Mouse (Mus musculus) heart, embryonic 15.5 days (tissue): ENCODE measurements around the gene Esm1. TPM values are rescaled to one million over a fixed set of nuclear protein-coding genes. Genes with fewer than 3 reads are reported as not detected.
A peak's percentile ranks its signal among the peaks of the same experiment; 100 is the strongest.

Experiments used
- ATAC-seq: fragments of 200-750 bp; cut with Nextera tagmentation; replicated peaks from 2 replicates; pipeline ENCODE4 v1.8.0; 2017; ENCODE audit warnings: low read depth, moderate TSS enrichment; ENCODE audit not compliant: insufficient number of reproducible peaks, insufficient read depth, low FRiP score
- H3K27ac ChIP-seq: fragments of 300-500 bp; sonication (generic); 2 replicates; pipeline ENCODE4 v1.5.1; 2015; ENCODE audit warnings: mild to moderate bottlenecking, inconsistent platforms
- H3K27me3 ChIP-seq: fragments of 300-500 bp; sonication (generic); 2 replicates; pipeline ENCODE4 v1.6.1; 2015; ENCODE audit warnings: inconsistent platforms
- H3K36me3 ChIP-seq: fragments of 300-500 bp; sonication (generic); 2 replicates; pipeline ENCODE4 v1.6.1; 2015; ENCODE audit warnings: mild to moderate bottlenecking, inconsistent platforms
- H3K4me1 ChIP-seq: fragments of 300-500 bp; sonication (generic); replicated peaks from 2 replicates; pipeline ENCODE4 v1.6.1; 2015; ENCODE audit warnings: inconsistent platforms
- H3K4me2 ChIP-seq: fragments of 300-500 bp; sonication (generic); 2 replicates; pipeline ENCODE4 v1.6.1; 2015; ENCODE audit warnings: inconsistent platforms, mild to moderate bottlenecking, moderate library complexity
- H3K4me3 ChIP-seq: fragments of 300-500 bp; sonication (generic); 2 replicates; pipeline ENCODE4 v1.5.1; 2015; ENCODE audit warnings: mild to moderate bottlenecking, inconsistent platforms
- H3K9ac ChIP-seq: fragments of 300-500 bp; sonication (generic); 2 replicates; pipeline ENCODE4 v1.6.1; 2015; ENCODE audit warnings: mild to moderate bottlenecking, inconsistent platforms
- H3K9me3 ChIP-seq: fragments of 300-500 bp; sonication (generic); replicated peaks from 2 replicates; pipeline ENCODE4 v1.6.1; 2016; ENCODE audit warnings: inconsistent platforms
- WGBS: fragments of 180-500 bp; shearing (Covaris S2); methylation state at CpG from one replicate; pipeline ENCODE4 v1.1.7; 2015; ENCODE audit warnings: mixed read lengths; 5-methylcytosine and 5-hydroxymethylcytosine counted together
- polyA plus RNA-seq: library from polyadenylated mRNA; unstranded; fragments of >200 nt; fragmentation: Nextera tagmentation; extraction: Ambion mirVana; gene quantifications from 2 replicates; pipeline ENCODE4 v1.2.1, GENCODE M21; 2015

The Esm1 gene
- polyA plus RNA-seq, 1 experiment from 2014 or later = 1.4 TPM

GRCm38 (mm10) chr13:113201631-113202030 is 7.8 kb upstream of the Esm1 start:
- 85% methylated on average over 2 of the region's 2 CpGs for WGBS
- no peak for ATAC-seq
- Histone ChIP-seq H3K9ac (no peak overlapping the region), H3K9me3 (no peaks in the 10 kb centered on the region), H3K4me1 (no peaks in the 10 kb centered on the region), H3K27ac (no peak overlapping the region), H3K4me3 (no peak overlapping the region), H3K4me2 (no peak overlapping the region), H3K27me3 (no peaks in the 10 kb centered on the region), H3K36me3 (no peaks in the 10 kb centered on the region)

DNA sequence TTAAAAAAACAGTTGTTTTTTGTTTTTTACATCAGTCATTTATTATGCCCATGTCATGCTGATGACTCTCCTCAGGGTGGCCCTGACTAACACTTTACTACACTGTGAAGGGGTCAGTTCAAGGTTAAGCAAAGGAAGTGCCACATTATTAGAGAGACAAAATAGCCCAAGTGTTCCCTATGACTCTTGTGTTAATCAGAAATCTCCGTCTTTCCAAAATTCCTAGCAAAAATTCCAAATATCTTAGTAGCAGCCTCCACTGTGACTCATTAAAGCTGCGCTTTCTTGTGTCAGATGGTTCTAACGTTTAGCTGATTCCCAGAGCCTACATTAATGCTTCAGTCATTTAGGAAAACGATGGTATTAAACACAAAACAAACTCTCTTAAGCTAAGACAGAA is 7.3 kb upstream of the Esm1 start:
- Histone ChIP-seq H3K4me3 (no peak overlapping the region), H3K4me1 (no peaks in the 10 kb centered on the region), H3K9me3 (no peaks in the 10 kb centered on the region), H3K9ac (no peak overlapping the region), H3K36me3 (no peaks in the 10 kb centered on the region), H3K27ac (no peak overlapping the region), H3K27me3 (no peaks in the 10 kb centered on the region), H3K4me2 (no peak overlapping the region)
- ATAC-seq = no peak
- 54% methylated on average over 4 of the region's 4 CpGs for WGBS

- H3K36me3 ChIP-seq = no peaks in the 10 kb centered on the region
- WGBS = 39% methylated on average over 5 of the region's 5 CpGs
- no peak overlapping the region for H3K27ac ChIP-seq
- H3K27me3 ChIP-seq = no peaks in the 10 kb centered on the region
- no peaks in the 10 kb centered on the region for H3K4me1 ChIP-seq
- H3K4me3 ChIP-seq = no peak overlapping the region
- no peak overlapping the region for H3K9ac ChIP-seq
- H3K4me2 ChIP-seq = no peak overlapping the region
- H3K9me3 ChIP-seq = no peaks in the 10 kb centered on the region
- ATAC-seq = no peak
These were observed 6.3 kb upstream of the Esm1 start for GRCm38 (mm10) chr13:113203146-113203545.

- H3K36me3 ChIP-seq = no peaks in the 10 kb centered on the region
- ATAC-seq = no peak
- WGBS = 68% methylated on average over 5 of the region's 5 CpGs
- peaks cover 9% of the 10 kb centered on the region for H3K4me1 ChIP-seq
- no peak overlapping the region for H3K4me3 ChIP-seq
- no peak overlapping the region for H3K9ac ChIP-seq
- no peaks in the 10 kb centered on the region for H3K9me3 ChIP-seq
- peaks cover 3% of the 10 kb centered on the region; the same call in 1 of the 2 replicates for H3K27me3 ChIP-seq
- no peak overlapping the region for H3K27ac ChIP-seq
- H3K4me2 ChIP-seq = no peak overlapping the region
These were observed 4.1 kb upstream of the Esm1 start for GRCm38 (mm10) chr13:113205346-113205745.

DNA sequence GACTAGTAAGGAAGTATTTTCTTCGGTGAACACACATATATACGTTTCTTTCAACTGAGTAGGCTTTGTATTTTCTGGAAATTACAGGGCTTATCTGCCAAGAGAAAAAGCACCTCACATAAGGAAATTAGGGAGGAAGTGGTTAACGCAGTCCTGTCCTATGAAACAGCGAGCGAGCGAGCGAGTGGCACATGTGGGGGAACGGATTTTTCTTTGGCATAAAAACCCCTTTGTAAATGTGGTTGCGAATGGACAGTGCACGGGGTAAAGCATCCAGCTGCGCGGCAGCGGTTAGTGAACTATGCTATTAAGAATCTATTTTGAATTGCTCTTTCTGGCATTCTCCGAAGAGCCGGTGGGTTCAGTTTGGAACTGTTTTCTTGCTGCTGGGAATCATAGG is 1.9 kb downstream of the Esm1 start:
- Histone ChIP-seq H3K4me2 (peak overlapping the region; percentile 30), H3K9ac (no peak overlapping the region), H3K4me3 (no peak overlapping the region), H3K9me3 (no peaks in the 10 kb centered on the region), H3K36me3 (no peaks in the 10 kb centered on the region), H3K27me3 (peaks cover 3% of the 10 kb centered on the region; the same call in 1 of the 2 replicates), H3K27ac (no peak overlapping the region), H3K4me1 (peaks cover 9% of the 10 kb centered on the region)
- 68% methylated on average over 15 of the region's 15 CpGs for WGBS
- ATAC-seq = no peak

- peaks cover 3% of the 10 kb centered on the region; the same call in 1 of the 2 replicates for H3K27me3 ChIP-seq
- H3K9me3 ChIP-seq = no peaks in the 10 kb centered on the region
- H3K9ac ChIP-seq = no peak overlapping the region
- no peak overlapping the region for H3K4me2 ChIP-seq
- H3K4me3 ChIP-seq = no peak overlapping the region
- H3K4me1 ChIP-seq = peaks cover 9% of the 10 kb centered on the region
- H3K36me3 ChIP-seq = no peaks in the 10 kb centered on the region
- ATAC-seq = no peak
- WGBS = 47% methylated on average over 3 of the region's 3 CpGs
- no peak overlapping the region for H3K27ac ChIP-seq
These were observed 2.9 kb downstream of the Esm1 start for GRCm38 (mm10) chr13:113212401-113212800.

GRCm38 (mm10) chr13:113213865-113214264 is 4.4 kb downstream of the Esm1 start:
- Histone ChIP-seq H3K9me3 (no peaks in the 10 kb centered on the region), H3K27me3 (peaks cover 3% of the 10 kb centered on the region; the same call in 1 of the 2 replicates), H3K4me3 (no peak overlapping the region), H3K36me3 (no peaks in the 10 kb centered on the region), H3K27ac (no peak overlapping the region), H3K9ac (no peak overlapping the region), H3K4me1 (peaks cover 9% of the 10 kb centered on the region), H3K4me2 (no peak overlapping the region)
- ATAC-seq = no peak
- WGBS = 93% methylated on average over 3 of the region's 3 CpGs

- Histone ChIP-seq H3K4me2 (no peak overlapping the region), H3K9ac (no peak overlapping the region), H3K36me3 (no peaks in the 10 kb centered on the region), H3K27me3 (no peaks in the 10 kb centered on the region), H3K9me3 (no peaks in the 10 kb centered on the region), H3K27ac (no peak overlapping the region), H3K4me1 (peaks cover 21% of the 10 kb centered on the region), H3K4me3 (no peak overlapping the region)
- WGBS = 35% methylated on average over 6 of the region's 6 CpGs
- no peak for ATAC-seq
These were observed 12.4 kb downstream of the Esm1 start for GRCm38 (mm10) chr13:113221851-113222250.

DNA sequence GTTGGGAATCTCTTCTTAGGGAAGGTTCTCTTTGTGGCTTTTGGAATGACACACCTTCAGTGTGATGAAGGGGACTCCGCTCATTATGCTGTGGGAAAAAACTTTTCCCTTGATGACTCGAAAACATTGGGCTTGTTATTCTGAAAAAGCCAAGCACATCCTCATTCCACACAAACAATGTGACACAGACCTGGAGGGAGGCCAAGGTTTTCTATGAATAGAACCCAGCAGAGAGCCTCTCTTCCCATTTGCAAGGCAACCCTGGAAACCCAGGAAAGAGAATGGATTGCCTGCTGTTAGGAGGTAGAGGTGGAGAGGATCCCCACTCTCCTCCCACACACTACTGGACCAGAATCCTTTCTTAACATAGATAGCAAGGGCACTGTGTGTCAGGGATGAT is 14.6 kb downstream of the Esm1 start:
- Histone ChIP-seq H3K9ac (no peak overlapping the region), H3K4me1 (peaks cover 21% of the 10 kb centered on the region), H3K9me3 (no peaks in the 10 kb centered on the region), H3K27ac (peak overlapping the region; percentile 92), H3K27me3 (no peaks in the 10 kb centered on the region), H3K4me3 (peak overlapping the region; percentile 45), H3K36me3 (no peaks in the 10 kb centered on the region), H3K4me2 (peak overlapping the region; percentile 61)
- 14% methylated on average over 2 of the region's 2 CpGs for WGBS
- peak; percentile 83 for ATAC-seq

GRCm38 (mm10) chr13:113225811-113226210 is 16.4 kb downstream of the Esm1 start, which contains the start of gene Gzmk:
Gene Gzmk, minus strand, starts transcription at chr13:113225908.
- Histone ChIP-seq H3K9me3 (no peaks in the 10 kb centered on the region), H3K4me3 (no peak within 1 kb of the TSS), H3K4me2 (no peak within 1 kb of the TSS), H3K9ac (no peak within 1 kb of the TSS), H3K36me3 (no peaks in the 10 kb centered on the region), H3K4me1 (peaks cover 21% of the 10 kb centered on the region), H3K27ac (no peak within 1 kb of the TSS), H3K27me3 (no peaks in the 10 kb centered on the region)
- WGBS = 64% methylated on average over 7 of the region's 7 CpGs
- no peak for ATAC-seq

DNA sequence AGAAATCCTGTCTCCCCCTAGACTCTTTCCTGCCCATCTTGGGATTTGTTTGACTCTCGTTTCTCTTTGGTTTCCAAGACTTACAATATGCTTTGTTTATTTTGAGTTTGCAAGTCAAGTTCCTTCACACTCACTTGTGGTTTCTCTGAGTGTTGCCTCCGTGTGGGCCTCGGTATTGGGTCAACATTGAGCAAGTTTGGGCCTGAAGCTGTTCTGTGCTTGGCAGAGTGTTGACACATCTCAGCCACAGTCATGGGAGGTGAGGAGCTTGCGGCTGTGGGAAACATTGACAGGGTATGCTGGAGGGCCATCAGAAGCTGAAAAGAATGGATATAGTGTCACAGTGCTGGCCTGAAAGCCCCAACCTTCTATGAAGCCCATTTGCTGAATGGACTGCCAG is 17.6 kb downstream of the Esm1 start:
- Histone ChIP-seq H3K4me1 (peaks cover 16% of the 10 kb centered on the region), H3K4me2 (no peak overlapping the region), H3K27me3 (no peaks in the 10 kb centered on the region), H3K27ac (no peak overlapping the region), H3K36me3 (no peaks in the 10 kb centered on the region), H3K9ac (no peak overlapping the region), H3K4me3 (no peak overlapping the region), H3K9me3 (no peaks in the 10 kb centered on the region)
- 63% methylated on average over 4 of the region's 4 CpGs for WGBS
- ATAC-seq = no peak

DNA sequence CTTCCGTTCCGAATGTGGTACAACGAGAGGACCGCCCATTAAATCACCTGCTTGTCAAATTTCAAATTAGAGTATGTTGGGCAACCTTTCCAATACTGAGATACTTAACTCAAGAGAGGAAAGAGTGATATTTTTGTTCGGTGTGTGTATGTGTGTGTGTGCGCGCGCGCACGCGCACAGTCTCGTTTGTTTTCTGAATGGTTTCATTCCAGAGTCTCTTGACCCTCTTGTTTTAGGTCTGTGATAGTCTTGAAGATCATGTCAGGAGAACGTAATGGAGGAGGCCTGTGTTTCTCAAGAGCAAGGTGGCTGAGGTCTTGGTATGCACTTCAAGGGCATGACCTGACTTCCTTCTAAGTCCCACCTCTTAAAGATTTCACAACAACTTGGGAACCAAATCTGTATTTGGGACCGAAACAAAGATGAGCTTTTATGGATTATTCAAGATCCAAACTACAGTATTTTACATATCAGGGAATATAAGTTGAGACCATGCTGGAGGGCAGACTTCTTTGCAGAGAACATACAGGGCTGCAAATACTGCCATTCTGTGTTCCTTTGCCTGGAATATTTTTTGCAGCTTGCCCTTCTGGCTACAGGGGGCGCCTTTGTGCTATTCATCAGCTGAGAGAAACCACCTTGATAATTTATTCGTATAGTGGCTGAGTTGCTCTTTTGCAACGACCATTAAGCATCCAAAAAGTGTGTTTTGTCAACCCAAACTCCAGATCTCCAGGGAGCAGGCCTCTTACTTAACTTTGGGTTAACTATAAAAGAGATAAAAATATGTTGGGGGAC is 18.4 kb downstream of the Esm1 start:
- H3K9me3 ChIP-seq = no peaks in the 10 kb centered on the region
- H3K9ac ChIP-seq = no peak overlapping the region
- H3K27me3 ChIP-seq = no peaks in the 10 kb centered on the region
- H3K27ac ChIP-seq = no peak overlapping the region
- H3K4me1 ChIP-seq = peaks cover 10% of the 10 kb centered on the region
- ATAC-seq = no peak
- 83% methylated on average over 17 of the region's 17 CpGs for WGBS
- H3K4me3 ChIP-seq = no peak overlapping the region
- no peak overlapping the region for H3K4me2 ChIP-seq
- no peaks in the 10 kb centered on the region for H3K36me3 ChIP-seq
